Mouse (Mus musculus) mouse embryonic stem cell (cell line): ENCODE results near the gene Mycbpap.

Source experiments
- in situ Hi-C, 2 experiments: fragments of 300-500 bp; cut with MboI; formaldehyde crosslinking; loops; 1 replicate in 1 of 2; 3 replicates in 1 of 2; pipeline ENCODE4 v1.14.3; 2019 to 2020; ENCODE audit warnings: low sequenced_read_pairs in 2 of 2, low pct_unique_long_range_greater_than_20kb in 1 of 2, mixed read lengths in 1 of 2; ENCODE audit not compliant: unreplicated experiment in 1 of 2

The Mycbpap gene

GRCm38 (mm10) chr11:94486001-94486400 lies 35.5 kb downstream of the Mycbpap start, which contains the start of gene Spata20:
Spata20 (minus strand) TSS chr11:94486179.
- in situ Hi-C loops, result loop anchor here in 1 of 2 experiments (25.0 kb wide), 1 partner anchor 349 kb away; no protein-coding TSS in a partner anchor

- in situ Hi-C loops, result loop anchor here in 1 of 2 experiments (25.0 kb wide), 1 partner anchor 348 kb away; no protein-coding TSS in a partner anchor
Observed at GRCm38 (mm10) chr11:94485223-94485622, 36.3 kb downstream of the Mycbpap start.

GRCm38 (mm10) chr11:94484636-94485035 lies 36.9 kb downstream of the Mycbpap start:
- in situ Hi-C loops, result loop anchor here in 1 of 2 experiments (5.0 to 25.0 kb wide), 2 partner anchors 127 to 347 kb away; no protein-coding TSS in a partner anchor

- in situ Hi-C loops, result loop anchor here in 1 of 2 experiments (5.0 to 25.0 kb wide), 2 partner anchors 127 to 347 kb away; no protein-coding TSS in a partner anchor
Observed at GRCm38 (mm10) chr11:94483921-94484320, 37.6 kb downstream of the Mycbpap start.

- in situ Hi-C loops, result loop anchor here in 1 of 2 experiments (5.0 to 25.0 kb wide), 2 partner anchors 126 to 346 kb away; no protein-coding TSS in a partner anchor
Observed at GRCm38 (mm10) chr11:94483436-94483835, 38.1 kb downstream of the Mycbpap start.

GRCm38 (mm10) chr11:94482738-94483137 lies 38.8 kb downstream of the Mycbpap start:
- in situ Hi-C loops, result loop anchor here in 1 of 2 experiments (5.0 to 25.0 kb wide), 2 partner anchors 125 to 345 kb away; no protein-coding TSS in a partner anchor

- in situ Hi-C loops, result loop anchor here in 1 of 2 experiments (5.0 to 25.0 kb wide), 2 partner anchors 125 to 345 kb away; no protein-coding TSS in a partner anchor
Observed at GRCm38 (mm10) chr11:94481963-94482362, 39.6 kb downstream of the Mycbpap start.

- in situ Hi-C loops, result loop anchor here in 1 of 2 experiments (5.0 to 25.0 kb wide), 2 partner anchors 123 to 343 kb away; no protein-coding TSS in a partner anchor
Observed at GRCm38 (mm10) chr11:94480382-94480781, 41.2 kb downstream of the Mycbpap start.

GRCm38 (mm10) chr11:94477651-94478050 lies 43.9 kb downstream of the Mycbpap start:
- in situ Hi-C loops, result loop anchor here in 1 of 2 experiments (25.0 kb wide), 1 partner anchor 340 kb away; no protein-coding TSS in a partner anchor

GRCm38 (mm10) chr11:94475722-94476121 lies 45.8 kb downstream of the Mycbpap start:
- in situ Hi-C loops, result loop anchor here in 1 of 2 experiments (25.0 kb wide), 1 partner anchor 338 kb away; no protein-coding TSS in a partner anchor

- in situ Hi-C loops, result no loop called here
Observed at GRCm38 (mm10) chr11:94474544-94474910, 47.0 kb downstream of the Mycbpap start.

GRCm38 (mm10) chr11:94473707-94474543 lies 47.6 kb downstream of the Mycbpap start, which contains the start of gene Cacna1g:
Cacna1g (minus strand) TSS chr11:94474198.
- in situ Hi-C loops, result no loop called here

- in situ Hi-C loops, result no loop called here
Observed at GRCm38 (mm10) chr11:94472916-94473706, 48.4 kb downstream of the Mycbpap start.

- in situ Hi-C loops, result no loop called here
Observed at GRCm38 (mm10) chr11:94472585-94472915, 49.0 kb downstream of the Mycbpap start.

- in situ Hi-C loops, result no loop called here
Observed at GRCm38 (mm10) chr11:94471740-94472584, 49.6 kb downstream of the Mycbpap start.

GRCm38 (mm10) chr11:94470391-94470790 lies 51.2 kb downstream of the Mycbpap start:
- in situ Hi-C loops, result no loop called here

GRCm38 (mm10) chr11:94469136-94470064 lies 52.1 kb downstream of the Mycbpap start:
- in situ Hi-C loops, result no loop called here
